Mouse (Mus musculus): ENCODE measurements around the gene Sox12. TPM values are rescaled to one million over a fixed set of nuclear protein-coding genes. Genes with fewer than 3 reads are reported as not detected.

The Sox12 gene
- 7.6 TPM for polyA plus RNA-seq (2015; fragmentation: Illumina TruSeq; extraction: RNeasy Lipid Tissue Mini Kit (QIAGEN cat#74804); ENCODE audit: low read depth, low replicate concordance)

DNA sequence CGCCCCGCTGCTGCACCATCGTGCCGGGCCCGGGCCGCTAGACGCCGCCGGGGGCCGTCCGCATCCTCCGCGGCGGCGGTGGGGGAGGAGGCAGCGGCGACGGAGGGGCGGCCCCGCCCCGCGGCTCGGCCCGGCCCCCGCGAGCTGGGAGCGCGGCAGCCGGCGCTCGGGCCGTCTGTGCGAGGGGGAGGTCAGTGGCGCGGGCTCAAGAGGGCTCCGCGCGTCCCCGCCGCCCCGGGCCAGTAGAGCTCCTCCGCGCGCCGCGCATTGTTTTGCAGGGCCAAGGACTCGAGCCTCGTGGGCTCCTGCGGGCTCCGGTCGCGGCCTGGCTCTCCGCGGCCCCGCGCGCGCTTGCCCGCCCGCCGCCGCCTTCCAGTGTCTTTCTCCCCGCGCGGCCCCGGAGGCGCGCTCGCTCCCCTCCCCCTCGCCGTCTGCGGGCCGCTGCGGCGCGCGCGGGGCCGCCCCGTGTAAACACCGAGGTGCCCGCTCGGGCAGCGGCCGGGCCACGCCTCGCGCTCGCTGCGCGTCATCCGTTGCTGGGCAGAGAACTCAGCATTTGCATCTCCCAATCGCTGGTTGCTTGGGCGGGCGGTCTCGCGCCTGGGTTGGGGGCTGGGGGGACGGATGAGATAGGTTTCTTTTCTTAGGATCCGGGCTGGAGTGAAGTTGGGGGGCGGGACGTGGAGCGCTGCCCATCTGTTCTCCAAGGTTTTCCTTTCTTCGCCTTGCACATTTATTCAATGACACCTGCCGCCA is at the start of gene Sox12:
Sox12 (minus strand) TSS at position 384 of the 756 bp plus-strand sequence.

DNA sequence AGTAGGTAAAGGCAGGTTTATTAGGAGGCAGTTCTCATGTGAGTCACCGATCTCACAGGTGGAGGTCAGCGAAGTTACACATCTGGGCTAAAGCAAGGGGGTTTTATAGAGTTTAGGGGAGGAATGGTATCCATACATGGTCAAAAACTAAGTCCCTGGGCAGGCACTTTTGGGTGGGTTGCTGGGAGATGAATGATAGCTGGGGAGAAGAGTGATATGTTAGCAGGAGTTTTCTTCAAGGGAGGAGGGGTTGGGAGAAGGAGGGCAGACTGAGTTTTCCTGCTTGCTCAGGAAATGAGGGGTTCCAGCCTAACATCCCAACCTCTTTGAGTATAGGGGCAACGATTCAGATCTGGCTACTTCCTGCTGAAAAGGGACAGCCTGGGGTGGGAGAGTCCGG is 17.4 kb upstream of the Sox12 start, which contains the start of gene 6820408C15Rik:
6820408C15Rik (plus strand) TSS at position 301 of the 400 bp plus-strand sequence.

DNA sequence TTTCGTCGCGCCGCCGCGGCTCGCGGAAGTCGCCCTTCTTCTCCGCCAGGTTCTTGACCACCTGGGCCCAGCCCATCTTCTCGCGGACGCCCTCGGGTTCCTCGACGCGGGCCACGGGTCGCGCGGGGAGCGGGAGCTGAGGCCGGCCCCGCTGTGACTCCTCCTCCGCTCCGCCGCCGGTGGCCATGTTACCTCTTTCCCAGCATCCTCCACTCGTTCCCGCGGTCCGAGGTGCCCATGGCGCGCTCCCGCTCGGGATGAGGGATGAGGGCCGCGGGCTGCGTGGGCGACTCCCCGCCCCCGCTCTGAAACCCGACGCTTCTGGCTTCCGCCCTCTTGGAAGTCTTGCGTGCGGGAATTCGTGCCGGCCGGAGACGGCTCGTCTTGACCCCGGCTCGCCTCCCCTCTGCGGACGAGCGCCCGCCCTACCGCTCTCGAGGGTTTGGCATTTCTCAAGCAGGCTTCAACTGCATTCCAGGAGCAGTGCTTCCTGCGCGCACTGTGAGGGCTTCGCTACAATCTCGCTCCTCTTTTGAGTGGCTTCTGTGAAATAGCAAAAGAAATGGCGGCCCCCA is 16.8 kb upstream of the Sox12 start, which contains the start of gene Zcchc3:
Zcchc3 (minus strand) TSS at position 437 of the 575 bp plus-strand sequence.

DNA sequence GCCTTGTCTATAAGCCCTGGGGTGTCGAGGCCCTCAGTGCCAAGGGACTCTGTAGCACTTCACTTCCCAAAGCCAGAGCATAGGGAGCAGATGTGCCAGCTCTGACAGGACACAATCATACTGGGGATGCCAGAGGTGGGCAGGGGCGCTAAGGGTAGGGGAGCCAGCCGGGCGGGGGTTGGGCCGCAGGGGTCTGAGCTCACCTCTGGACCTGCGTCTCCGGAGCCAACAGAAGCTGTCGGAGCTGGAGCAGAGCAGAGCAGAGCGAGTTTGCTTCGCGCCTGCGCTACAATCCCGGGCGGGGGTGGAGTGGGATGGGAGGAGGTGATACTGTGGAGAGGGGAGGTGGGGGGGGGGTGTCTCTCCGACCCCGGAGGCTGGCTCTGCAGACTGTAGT is 21.5 kb downstream of the Sox12 start, which contains the start of gene Nrsn2:
Nrsn2 (minus strand) TSS at position 294 of the 397 bp plus-strand sequence.

Other genes with a start within 250 kb of the Sox12 start
- 73.3 TPM for gene Csnk2a1, start 171.2 kb downstream of the Sox12 start, polyA plus RNA-seq (2015; fragmentation: Illumina TruSeq; extraction: RNeasy Lipid Tissue Mini Kit (QIAGEN cat#74804); ENCODE audit: low read depth, low replicate concordance)
- 40.8 TPM for gene Tbc1d20, start 104.2 kb downstream of the Sox12 start, polyA plus RNA-seq (2015; fragmentation: Illumina TruSeq; extraction: RNeasy Lipid Tissue Mini Kit (QIAGEN cat#74804); ENCODE audit: low read depth, low replicate concordance)
- gene Rbck1, start 65.4 kb downstream of the Sox12 start, polyA plus RNA-seq (2015; fragmentation: Illumina TruSeq; extraction: RNeasy Lipid Tissue Mini Kit (QIAGEN cat#74804); ENCODE audit: low read depth, low replicate concordance) = 101 TPM
- 0.51 TPM for gene Trib3, start 54.0 kb downstream of the Sox12 start, polyA plus RNA-seq (2015; fragmentation: Illumina TruSeq; extraction: RNeasy Lipid Tissue Mini Kit (QIAGEN cat#74804); ENCODE audit: low read depth, low replicate concordance)
- 136 TPM for gene Nrsn2, start 21.4 kb downstream of the Sox12 start, polyA plus RNA-seq (2015; fragmentation: Illumina TruSeq; extraction: RNeasy Lipid Tissue Mini Kit (QIAGEN cat#74804); ENCODE audit: low read depth, low replicate concordance)
- 5.2 TPM for gene Zcchc3, start 17.0 kb upstream of the Sox12 start, polyA plus RNA-seq (2015; fragmentation: Illumina TruSeq; extraction: RNeasy Lipid Tissue Mini Kit (QIAGEN cat#74804); ENCODE audit: low read depth, low replicate concordance)
- 2.1 TPM for gene 6820408C15Rik, start 17.5 kb upstream of the Sox12 start, polyA plus RNA-seq (2015; fragmentation: Illumina TruSeq; extraction: RNeasy Lipid Tissue Mini Kit (QIAGEN cat#74804); ENCODE audit: low read depth, low replicate concordance)
- not detected for gene Defb23, start 66.6 kb upstream of the Sox12 start, polyA plus RNA-seq (2015; fragmentation: Illumina TruSeq; extraction: RNeasy Lipid Tissue Mini Kit (QIAGEN cat#74804); ENCODE audit: low read depth, low replicate concordance)
- gene Defb20, start 79.0 kb upstream of the Sox12 start, polyA plus RNA-seq (2015; fragmentation: Illumina TruSeq; extraction: RNeasy Lipid Tissue Mini Kit (QIAGEN cat#74804); ENCODE audit: low read depth, low replicate concordance) = not detected
- not detected for gene Defb22, start 92.1 kb upstream of the Sox12 start, polyA plus RNA-seq (2015; fragmentation: Illumina TruSeq; extraction: RNeasy Lipid Tissue Mini Kit (QIAGEN cat#74804); ENCODE audit: low read depth, low replicate concordance)
- gene Defb26, start 113.6 kb upstream of the Sox12 start, polyA plus RNA-seq (2015; fragmentation: Illumina TruSeq; extraction: RNeasy Lipid Tissue Mini Kit (QIAGEN cat#74804); ENCODE audit: low read depth, low replicate concordance) = not detected
- not detected for gene Defb28, start 120.2 kb upstream of the Sox12 start, polyA plus RNA-seq (2015; fragmentation: Illumina TruSeq; extraction: RNeasy Lipid Tissue Mini Kit (QIAGEN cat#74804); ENCODE audit: low read depth, low replicate concordance)
- not detected for gene Defb29, start 142.0 kb upstream of the Sox12 start, polyA plus RNA-seq (2015; fragmentation: Illumina TruSeq; extraction: RNeasy Lipid Tissue Mini Kit (QIAGEN cat#74804); ENCODE audit: low read depth, low replicate concordance)
- gene Gm17416, start 171.3 kb upstream of the Sox12 start, polyA plus RNA-seq (2015; fragmentation: Illumina TruSeq; extraction: RNeasy Lipid Tissue Mini Kit (QIAGEN cat#74804); ENCODE audit: low read depth, low replicate concordance) = not detected
- gene Defb21, start 174.7 kb upstream of the Sox12 start, polyA plus RNA-seq (2015; fragmentation: Illumina TruSeq; extraction: RNeasy Lipid Tissue Mini Kit (QIAGEN cat#74804); ENCODE audit: low read depth, low replicate concordance) = not detected
- gene Defb19, start 182.2 kb upstream of the Sox12 start, polyA plus RNA-seq (2015; fragmentation: Illumina TruSeq; extraction: RNeasy Lipid Tissue Mini Kit (QIAGEN cat#74804); ENCODE audit: low read depth, low replicate concordance) = not detected
- not detected for gene Defb45, start 201.3 kb upstream of the Sox12 start, polyA plus RNA-seq (2015; fragmentation: Illumina TruSeq; extraction: RNeasy Lipid Tissue Mini Kit (QIAGEN cat#74804); ENCODE audit: low read depth, low replicate concordance)
- not detected for gene Defb36, start 206.3 kb upstream of the Sox12 start, polyA plus RNA-seq (2015; fragmentation: Illumina TruSeq; extraction: RNeasy Lipid Tissue Mini Kit (QIAGEN cat#74804); ENCODE audit: low read depth, low replicate concordance)
- not detected for gene Defb25, start 225.0 kb upstream of the Sox12 start, polyA plus RNA-seq (2015; fragmentation: Illumina TruSeq; extraction: RNeasy Lipid Tissue Mini Kit (QIAGEN cat#74804); ENCODE audit: low read depth, low replicate concordance)
- gene Rem1, start 228.9 kb upstream of the Sox12 start, polyA plus RNA-seq (2015; fragmentation: Illumina TruSeq; extraction: RNeasy Lipid Tissue Mini Kit (QIAGEN cat#74804); ENCODE audit: low read depth, low replicate concordance) = 0.54 TPM

Data from brain, adult 10 weeks (tissue).